Mouse (Mus musculus) bone marrow, adult 2 months (tissue): ENCODE data around the gene Opn1sw.

Experiments
- CTCF ChIP-seq: fragments of 200-500 bp; IDR thresholded peaks from 2 replicates; pipeline ENCODE4 v1.5.1; 2011; ENCODE audit warnings: low read length, control low read depth; ENCODE audit not compliant: control insufficient read depth, insufficient read depth
- POLR2A ChIP-seq: fragments of 200-500 bp; IDR thresholded peaks from 2 replicates; pipeline ENCODE4 v1.6.1; 2011; ENCODE audit warnings: low read depth, mild to moderate bottlenecking, control low read depth, low read length, borderline replicate concordance; ENCODE audit not compliant: control insufficient read depth

DNA sequence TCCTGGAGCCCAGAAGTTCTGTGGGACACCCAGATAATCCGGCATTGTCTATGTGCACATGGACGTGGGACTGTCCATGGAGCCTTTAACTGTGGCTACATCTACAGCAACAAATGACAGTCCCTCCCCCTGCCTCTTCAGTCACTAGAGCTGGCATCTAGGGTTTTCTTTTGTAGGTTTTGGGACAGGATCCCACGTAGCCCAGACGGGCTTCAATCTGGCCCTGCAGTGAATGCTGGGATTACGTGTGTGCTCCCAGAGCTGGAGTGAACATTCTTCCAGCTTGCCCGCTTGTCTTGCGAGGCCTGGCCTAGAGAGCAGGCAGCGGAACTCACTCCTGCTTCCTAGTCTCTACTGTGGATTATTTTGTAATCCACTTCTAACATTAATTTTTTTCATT is 36.9 kb upstream of the Opn1sw start:
- TF ChIP-seq CTCF (no peak), POLR2A (no peak)
